Mouse (Mus musculus): ENCODE data around the gene E130308A19Rik. TPM values are rescaled to one million over a fixed set of nuclear protein-coding genes. Genes with fewer than 3 reads are reported as not detected.
A peak's percentile ranks its signal among the peaks of the same experiment; 100 is the strongest.

The E130308A19Rik gene
- polyA plus RNA-seq, 1 experiment from 2014 or later: 49.0 TPM

- H3K27me3 ChIP-seq (ENCODE audit: control insufficient read depth, insufficient read depth, low read length): no peaks in the 10 kb centered on the region
- H3K4me3 ChIP-seq (ENCODE audit: low read depth, low read length): no peak overlapping the region
- no peak overlapping the region for H3K27ac ChIP-seq (ENCODE audit: low read depth, low read length)
- no peaks in the 10 kb centered on the region for H3K9me3 ChIP-seq (ENCODE audit: control insufficient read depth, low read length)
- H3K4me2 ChIP-seq: no peak overlapping the region
- no peak overlapping the region for H3K9ac ChIP-seq (ENCODE audit: low read length)
- H3K4me1 ChIP-seq (ENCODE audit: control insufficient read depth, insufficient read depth, low read length): peaks cover 6% of the 10 kb centered on the region; the same call in 1 of the 2 replicates
- ATAC-seq (ENCODE audit: low FRiP score): no peak
- no peaks in the 10 kb centered on the region for H3K36me3 ChIP-seq (ENCODE audit: control insufficient read depth, insufficient read depth, low read length)
- 94% methylated on average over 12 of the region's 12 CpGs for WGBS
- no peak for DNase-seq (ENCODE audit: low spot score, missing footprints)
Observed at GRCm38 (mm10) chr4:59726501-59726900, 100.5 kb downstream of the E130308A19Rik start.

- WGBS: 54% methylated on average over 5 of the region's 5 CpGs
- Histone ChIP-seq H3K27ac (ENCODE audit: low read depth, low read length) (no peak overlapping the region), H3K4me2 (no peak overlapping the region), H3K9ac (ENCODE audit: low read length) (no peak overlapping the region), H3K4me3 (ENCODE audit: low read depth, low read length) (no peak overlapping the region), H3K27me3 (ENCODE audit: control insufficient read depth, insufficient read depth, low read length) (no peaks in the 10 kb centered on the region), H3K4me1 (ENCODE audit: control insufficient read depth, insufficient read depth, low read length) (peaks cover 6% of the 10 kb centered on the region; the same call in 1 of the 2 replicates), H3K9me3 (ENCODE audit: control insufficient read depth, low read length) (no peaks in the 10 kb centered on the region), H3K36me3 (ENCODE audit: control insufficient read depth, insufficient read depth, low read length) (no peaks in the 10 kb centered on the region)
- DNase-seq (ENCODE audit: low spot score, missing footprints): no peak
- peak; percentile 67 for ATAC-seq (ENCODE audit: low FRiP score)
Observed at GRCm38 (mm10) chr4:59727187-59727877, 101.3 kb downstream of the E130308A19Rik start.

- ATAC-seq (ENCODE audit: low FRiP score) (no peak; the same call in 1 of the 2 replicates), DNase-seq (ENCODE audit: low spot score, missing footprints) (no peak)
- Histone ChIP-seq H3K4me3 (ENCODE audit: low read depth, low read length) (no peak overlapping the region), H3K36me3 (ENCODE audit: control insufficient read depth, insufficient read depth, low read length) (no peaks in the 10 kb centered on the region), H3K4me1 (ENCODE audit: control insufficient read depth, insufficient read depth, low read length) (peaks cover 6% of the 10 kb centered on the region; the same call in 1 of the 2 replicates), H3K9me3 (ENCODE audit: control insufficient read depth, low read length) (no peaks in the 10 kb centered on the region), H3K27me3 (ENCODE audit: control insufficient read depth, insufficient read depth, low read length) (no peaks in the 10 kb centered on the region), H3K4me2 (no peak overlapping the region), H3K9ac (ENCODE audit: low read length) (no peak overlapping the region), H3K27ac (ENCODE audit: low read depth, low read length) (no peak overlapping the region)
- WGBS: 74% methylated on average over 9 of the region's 9 CpGs
Observed at GRCm38 (mm10) chr4:59727878-59728261, 101.9 kb downstream of the E130308A19Rik start.

DNA sequence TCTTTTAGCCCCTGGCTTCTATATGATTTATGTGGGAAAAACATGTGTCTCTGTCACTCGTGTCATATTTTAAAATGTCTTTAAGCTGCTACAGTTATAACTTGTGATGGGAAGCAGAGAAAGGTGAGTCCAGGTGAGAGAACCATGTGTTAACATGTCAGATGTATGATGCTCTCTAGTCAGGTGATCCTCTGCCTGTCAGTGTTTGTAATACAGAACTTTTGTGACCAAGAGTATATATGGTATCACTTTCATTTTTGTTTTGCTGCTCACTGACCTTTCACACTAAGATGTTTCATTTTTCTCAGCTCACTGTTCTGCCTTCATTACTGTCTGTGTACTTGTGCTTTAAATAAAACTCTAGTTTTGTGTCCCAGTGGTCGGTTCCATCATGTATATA lies 102.8 kb downstream of the E130308A19Rik start:
- Histone ChIP-seq H3K27ac (ENCODE audit: low read depth, low read length) (no peak overlapping the region), H3K9ac (ENCODE audit: low read length) (no peak overlapping the region), H3K4me2 (no peak overlapping the region), H3K9me3 (ENCODE audit: control insufficient read depth, low read length) (no peaks in the 10 kb centered on the region), H3K27me3 (ENCODE audit: control insufficient read depth, insufficient read depth, low read length) (no peaks in the 10 kb centered on the region), H3K4me3 (ENCODE audit: low read depth, low read length) (no peak overlapping the region), H3K36me3 (ENCODE audit: control insufficient read depth, insufficient read depth, low read length) (no peaks in the 10 kb centered on the region), H3K4me1 (ENCODE audit: control insufficient read depth, insufficient read depth, low read length) (peaks cover 6% of the 10 kb centered on the region; the same call in 1 of the 2 replicates)
- 91% methylated on average over 2 of the region's 2 CpGs for WGBS
- ATAC-seq (ENCODE audit: low FRiP score): no peak
- DNase-seq (ENCODE audit: low spot score, missing footprints): no peak

GRCm38 (mm10) chr4:59731544-59731943 lies 105.5 kb downstream of the E130308A19Rik start:
- DNase-seq (ENCODE audit: low spot score, missing footprints) (no peak), ATAC-seq (ENCODE audit: low FRiP score) (no peak)
- Histone ChIP-seq H3K4me3 (ENCODE audit: low read depth, low read length) (no peak overlapping the region), H3K9ac (ENCODE audit: low read length) (no peak overlapping the region), H3K4me2 (no peak overlapping the region), H3K27me3 (ENCODE audit: control insufficient read depth, insufficient read depth, low read length) (no peaks in the 10 kb centered on the region), H3K36me3 (ENCODE audit: control insufficient read depth, insufficient read depth, low read length) (no peaks in the 10 kb centered on the region), H3K27ac (ENCODE audit: low read depth, low read length) (no peak overlapping the region), H3K9me3 (ENCODE audit: control insufficient read depth, low read length) (no peaks in the 10 kb centered on the region), H3K4me1 (ENCODE audit: control insufficient read depth, insufficient read depth, low read length) (peaks cover 6% of the 10 kb centered on the region; the same call in 1 of the 2 replicates)
- 92% methylated on average over 7 of the region's 7 CpGs for whole genome bisulfite sequencing

DNA sequence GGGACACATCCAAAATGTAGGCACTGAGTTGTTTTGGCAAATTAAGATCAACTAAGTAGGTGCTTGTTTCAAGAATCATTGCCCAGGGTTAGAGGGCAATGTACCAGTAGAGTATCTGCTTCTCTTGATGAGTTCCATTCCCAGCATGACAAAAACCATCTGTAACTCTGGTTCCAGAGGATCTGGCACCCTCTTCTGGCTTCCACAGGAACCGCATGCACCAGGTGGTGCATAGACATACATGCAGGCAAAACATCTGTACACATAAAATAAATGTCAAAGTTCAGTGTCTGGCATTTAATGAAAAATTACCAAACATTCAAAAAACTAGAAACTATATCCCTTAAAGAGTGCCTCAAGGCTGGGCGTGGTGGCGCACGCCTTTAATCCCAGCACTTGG lies 113.3 kb downstream of the E130308A19Rik start:
- Histone ChIP-seq H3K4me2 (no peak overlapping the region), H3K27ac (ENCODE audit: low read depth, low read length) (no peak overlapping the region), H3K27me3 (ENCODE audit: control insufficient read depth, insufficient read depth, low read length) (no peaks in the 10 kb centered on the region), H3K4me1 (ENCODE audit: control insufficient read depth, insufficient read depth, low read length) (no peaks in the 10 kb centered on the region), H3K36me3 (ENCODE audit: control insufficient read depth, insufficient read depth, low read length) (peaks cover 3% of the 10 kb centered on the region; the same call in 1 of the 2 replicates), H3K4me3 (ENCODE audit: low read depth, low read length) (no peak overlapping the region), H3K9me3 (ENCODE audit: control insufficient read depth, low read length) (peaks cover 3% of the 10 kb centered on the region; the same call in 1 of the 2 replicates), H3K9ac (ENCODE audit: low read length) (no peak overlapping the region)
- ATAC-seq (ENCODE audit: low FRiP score) (no peak), DNase-seq (ENCODE audit: low spot score, missing footprints) (no peak)
- 94% methylated on average over 4 of the region's 4 CpGs for WGBS

- whole genome bisulfite sequencing: 78% methylated on average over 2 of the region's 2 CpGs
Observed at GRCm38 (mm10) chr4:59739882-59740281, 113.9 kb downstream of the E130308A19Rik start.

GRCm38 (mm10) chr4:59753491-59754140 lies 127.6 kb downstream of the E130308A19Rik start:
- Histone ChIP-seq H3K4me2 (no peak overlapping the region), H3K9me3 (ENCODE audit: control insufficient read depth, low read length) (no peaks in the 10 kb centered on the region), H3K36me3 (ENCODE audit: control insufficient read depth, insufficient read depth, low read length) (no peaks in the 10 kb centered on the region), H3K4me3 (ENCODE audit: low read depth, low read length) (no peak overlapping the region), H3K27ac (ENCODE audit: low read depth, low read length) (no peak overlapping the region), H3K4me1 (ENCODE audit: control insufficient read depth, insufficient read depth, low read length) (no peaks in the 10 kb centered on the region), H3K9ac (ENCODE audit: low read length) (no peak overlapping the region), H3K27me3 (ENCODE audit: control insufficient read depth, insufficient read depth, low read length) (no peaks in the 10 kb centered on the region)
- 69% methylated on average over 13 of the region's 13 CpGs for WGBS
- ATAC-seq (ENCODE audit: low FRiP score): peak; percentile 44; the same call in 1 of the 2 replicates
- no peak for DNase-seq (ENCODE audit: low spot score, missing footprints)

More at GRCm38 (mm10) chr4:59739882-59740281, 113.9 kb downstream of the E130308A19Rik start:
- Histone ChIP-seq H3K9ac (ENCODE audit: low read length) (no peak overlapping the region), H3K4me1 (ENCODE audit: control insufficient read depth, insufficient read depth, low read length) (no peaks in the 10 kb centered on the region), H3K27me3 (ENCODE audit: control insufficient read depth, insufficient read depth, low read length) (no peaks in the 10 kb centered on the region), H3K4me3 (ENCODE audit: low read depth, low read length) (no peak overlapping the region), H3K9me3 (ENCODE audit: control insufficient read depth, low read length) (peaks cover 3% of the 10 kb centered on the region; the same call in 1 of the 2 replicates), H3K27ac (ENCODE audit: low read depth, low read length) (no peak overlapping the region), H3K36me3 (ENCODE audit: control insufficient read depth, insufficient read depth, low read length) (peaks cover 3% of the 10 kb centered on the region; the same call in 1 of the 2 replicates), H3K4me2 (no peak overlapping the region)
- DNase-seq (ENCODE audit: low spot score, missing footprints): no peak
- ATAC-seq (ENCODE audit: low FRiP score): no peak

Measured in midbrain, embryonic 11.5 days (tissue).